Mouse (Mus musculus) CH12.LX (cell line): Measurements from ENCODE around the gene Tgfbi. TPM values are rescaled to one million over a fixed set of nuclear protein-coding genes. Genes with fewer than 3 reads are reported as not detected.

Experiments
- DNase-seq: peaks from one replicate; pipeline ENCODE4 v3.0.0-alpha.2; 2013; ENCODE audit errors: extremely low read depth
- H3K27ac ChIP-seq: 2 replicates; pipeline ENCODE4 v1.5.1; 2012; ENCODE audit warnings: low read depth, mild to moderate bottlenecking, control low read depth, moderate library complexity; ENCODE audit not compliant: insufficient read depth
- H3K27me3 ChIP-seq: replicated peaks from 2 replicates; pipeline ENCODE3; 2012; ENCODE audit warnings: inconsistent platforms
- H3K36me3 ChIP-seq, 2 experiments: replicated peaks in 1 of 2; 2 replicates each; pipeline versions ENCODE3 to v1.6.1; 2012; ENCODE audit warnings: inconsistent platforms in 1 of 2, low read length in 1 of 2, mild to moderate bottlenecking in 1 of 2, mixed read lengths in 1 of 2, moderate library complexity in 1 of 2; ENCODE audit not compliant: control insufficient read depth in 1 of 2, insufficient read depth in 1 of 2
- H3K4me1 ChIP-seq, 2 experiments: 2 replicates each; pipeline ENCODE4 v1.6.1; 2012; ENCODE audit warnings: inconsistent platforms in 1 of 2, moderate library complexity in 1 of 2; ENCODE audit not compliant: insufficient read depth in 2 of 2, control insufficient read depth in 1 of 2
- H3K4me2 ChIP-seq: 2 replicates; pipeline ENCODE4 v1.6.1; 2012; ENCODE audit warnings: low read depth, mild to moderate bottlenecking, control low read depth; ENCODE audit not compliant: poor library complexity, insufficient read depth, severe bottlenecking
- H3K4me3 ChIP-seq, 3 experiments: fragments of 150-350 bp in 1 of 3; sonication (generic) in 1 of 3; replicated peaks in 1 of 3; 2 replicates each; pipeline versions ENCODE3 to v1.5.1; 2011 to 2012; ENCODE audit warnings: low read depth in 2 of 3, low read length in 2 of 3, mild to moderate bottlenecking in 2 of 3, moderate library complexity in 2 of 3, control low read depth in 1 of 3, improper control_type of control experiment in 1 of 3, inconsistent platforms in 1 of 3, mixed read lengths in 1 of 3; ENCODE audit not compliant: poor library complexity in 1 of 3
- H3K79me2 ChIP-seq: replicated peaks from 2 replicates; pipeline ENCODE4 v1.6.1; 2012; ENCODE audit warnings: mild to moderate bottlenecking, moderate library complexity; ENCODE audit not compliant: control insufficient read depth, poor library complexity, insufficient read depth, severe bottlenecking; ENCODE audit errors: extremely low read depth
- H3K9ac ChIP-seq: 2 replicates; pipeline ENCODE4 v1.6.1; 2012; ENCODE audit warnings: low read depth, mild to moderate bottlenecking, control low read depth, moderate library complexity; ENCODE audit not compliant: insufficient read depth
- H3K9me3 ChIP-seq: replicated peaks from 2 replicates; pipeline ENCODE3; 2012; ENCODE audit warnings: low read length, inconsistent platforms, mixed read lengths
- EP300 ChIP-seq: IDR thresholded peaks from 2 replicates; pipeline ENCODE4 v1.6.1; 2011; ENCODE audit warnings: low read length, improper control_type of control experiment
- ETS1 ChIP-seq: conservative IDR thresholded peaks from 2 replicates; pipeline ENCODE4 v1.6.1; 2012; ENCODE audit warnings: low read depth, mild to moderate bottlenecking, inconsistent platforms, low read length, improper control_type of control experiment, moderate library complexity
- JUN ChIP-seq: IDR thresholded peaks from 2 replicates; pipeline ENCODE4 v1.6.1; 2011; ENCODE audit warnings: low read depth, mild to moderate bottlenecking, low read length, improper control_type of control experiment, moderate library complexity; ENCODE audit not compliant: insufficient read depth
- JUND ChIP-seq: conservative IDR thresholded peaks from 2 replicates; pipeline ENCODE4 v1.6.1; 2011; ENCODE audit warnings: low read depth, low read length, improper control_type of control experiment
- KAT2A ChIP-seq: IDR thresholded peaks from 2 replicates; pipeline ENCODE4 v1.6.1; 2012; ENCODE audit warnings: low read length, improper control_type of control experiment, inconsistent platforms; ENCODE audit not compliant: insufficient replicate concordance
- MAZ ChIP-seq: IDR thresholded peaks from 2 replicates; pipeline ENCODE4 v1.6.1; 2012; ENCODE audit warnings: low read depth, mild to moderate bottlenecking, inconsistent platforms, low read length, improper control_type of control experiment, moderate library complexity
- MYC ChIP-seq: IDR thresholded peaks from 2 replicates; pipeline ENCODE4 v1.6.1; 2011; ENCODE audit warnings: low read depth, mild to moderate bottlenecking, improper control_type of control experiment, low read length
- NELFE ChIP-seq: IDR thresholded peaks from 2 replicates; pipeline ENCODE4 v1.6.1; 2011; ENCODE audit warnings: low read depth, low read length, improper control_type of control experiment
- PAX5 ChIP-seq: IDR thresholded peaks from 2 replicates; pipeline ENCODE4 v1.6.1; 2012; ENCODE audit warnings: low read length, inconsistent platforms, mixed read lengths
- SIN3A ChIP-seq: IDR thresholded peaks from 2 replicates; pipeline ENCODE4 v1.6.1; 2012; ENCODE audit warnings: low read length, improper control_type of control experiment, inconsistent platforms
- TCF12 ChIP-seq: IDR thresholded peaks from 2 replicates; pipeline ENCODE4 v1.6.1; 2014; ENCODE audit warnings: low read depth, mild to moderate bottlenecking, inconsistent platforms, low read length, improper control_type of control experiment
- UBTF ChIP-seq: IDR thresholded peaks from 2 replicates; pipeline ENCODE4 v1.6.1; 2012; ENCODE audit warnings: low read depth, mild to moderate bottlenecking, inconsistent platforms, low read length, improper control_type of control experiment, moderate library complexity
- USF1 ChIP-seq: IDR thresholded peaks from 2 replicates; pipeline ENCODE4 v1.6.1; 2014; ENCODE audit warnings: low read depth, mild to moderate bottlenecking, inconsistent platforms, low read length, improper control_type of control experiment
- USF2 ChIP-seq: conservative IDR thresholded peaks from 2 replicates; pipeline ENCODE4 v1.6.1; 2011; ENCODE audit warnings: low read depth, low read length, improper control_type of control experiment
- dilution Hi-C: fragments of 300-500 bp; cut with MboI; formaldehyde crosslinking; loops from 2 replicates; pipeline ENCODE4 v1.14.3; 2020; ENCODE audit warnings: low sequenced_read_pairs; ENCODE audit not compliant: extremely low pct_unique_long_range_greater_than_20kb, extremely low pct_ligation_motif_present
- in situ Hi-C: fragments of 300-500 bp; cut with MboI; formaldehyde crosslinking; loops from 3 replicates; pipeline ENCODE4 v1.14.3; 2019; ENCODE audit warnings: low sequenced_read_pairs, low pct_ligation_motif_present, low pct_unique_long_range_greater_than_20kb, mixed read lengths
- polyA plus RNA-seq: library from polyadenylated mRNA; unstranded; fragments of >175 nt; gene quantifications from 2 replicates; pipeline ENCODE4 v1.2.1, GENCODE M21; 2012; ENCODE audit warnings: low read depth; ENCODE audit not compliant: insufficient read length
- total RNA-seq, 2 experiments: library from RNA; depleted of rRNA; stranded (reverse); fragments of 300-350 nt in 1 of 2; fragments of >200 nt in 1 of 2; gene quantifications; 2 replicates each; pipeline ENCODE4 v1.2.3; 2012 to 2014

Gene Tgfbi
- total and polyA plus RNA-seq, 3 experiments, result not detected

- H3K9ac ChIP-seq, result no peak overlapping the region
- H3K9me3 ChIP-seq, result no peaks in the 10 kb centered on the region
- DNase-seq, result no peak
- dilution Hi-C loops (no loop called here), in situ Hi-C loops (no loop called here)
- H3K79me2 ChIP-seq, result no peaks in the 10 kb centered on the region
- no peak overlapping the region for H3K4me3 ChIP-seq
- no peaks in the 10 kb centered on the region for H3K36me3 ChIP-seq
- TF ChIP-seq MYC (no peak), ETS1 (no peak), PAX5 (no peak)
- TF ChIP-seq, all 38 proteins: peak for 0
- H3K4me1 ChIP-seq, result no peaks in the 10 kb centered on the region; a peak in 1 of 4 replicates
- H3K27me3 ChIP-seq, result peaks cover 92% of the 10 kb centered on the region
- H3K27ac ChIP-seq, result no peak overlapping the region
- H3K4me2 ChIP-seq, result no peak overlapping the region
These were observed 9.8 kb upstream of the Tgfbi start for GRCm38 (mm10) chr13:56599511-56599910.

GRCm38 (mm10) chr13:56600216-56600890 lies 9.0 kb upstream of the Tgfbi start:
- in situ Hi-C loops, result no loop called here
- TF ChIP-seq MAZ (no peak), EP300 (no peak), USF2 (no peak), KAT2A (no peak), JUN (no peak), NELFE (no peak), TCF12 (no peak), SIN3A (no peak), USF1 (no peak), JUND (no peak), MYC (no peak), UBTF (no peak)
- no peak overlapping the region for H3K4me2 ChIP-seq
- H3K4me3 ChIP-seq, result no peak overlapping the region
- H3K36me3 ChIP-seq, result no peaks in the 10 kb centered on the region
- H3K4me1 ChIP-seq, result no peaks in the 10 kb centered on the region; a peak in 1 of 4 replicates
- H3K27ac ChIP-seq, result no peak overlapping the region
- DNase-seq, result no peak
- H3K9ac ChIP-seq, result no peak overlapping the region
- dilution Hi-C loops, result no loop called here
- peaks cover 92% of the 10 kb centered on the region for H3K27me3 ChIP-seq
- no peaks in the 10 kb centered on the region for H3K79me2 ChIP-seq
- H3K9me3 ChIP-seq, result no peaks in the 10 kb centered on the region
